Mouse (Mus musculus): ENCODE results near the gene Ttc23l. TPM values are rescaled to one million over a fixed set of nuclear protein-coding genes. Genes with fewer than 3 reads are reported as not detected.

Ttc23l gene
- total and polyA plus RNA-seq, 3 experiments, result not detected

DNA sequence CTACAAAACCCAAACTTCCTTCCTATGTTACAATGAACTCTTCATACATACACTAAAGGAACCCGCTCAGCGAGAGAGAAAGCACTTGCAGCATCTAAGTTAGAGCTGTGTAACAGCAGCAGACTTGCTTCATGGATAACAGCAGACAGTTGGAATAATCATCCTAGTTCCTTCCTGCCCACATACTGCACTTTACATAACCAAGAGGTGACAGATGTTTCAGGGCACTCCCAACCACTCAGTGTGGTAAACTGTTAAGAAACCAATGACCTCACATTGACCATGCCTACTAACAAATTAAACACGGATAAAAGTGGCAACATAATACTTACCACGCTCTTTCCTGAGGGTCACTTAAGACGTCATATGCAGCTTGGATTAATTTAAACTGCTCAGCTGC lies 94.9 kb downstream of the Ttc23l start:
- H3K27ac ChIP-seq (ENCODE audit: control insufficient read depth, low read depth, low read length), result no peak overlapping the region
- peaks cover 0 to under 1% of the 10 kb centered on the region in 2 experiments; a peak in 1 of 4 replicates for H3K4me1 ChIP-seq (ENCODE audit: control insufficient read depth in 1 of 2, insufficient read depth in 2 of 2, low read length in 2 of 2)
- no peak overlapping the region for H3K4me3 ChIP-seq (ENCODE audit: control insufficient read depth in 1 of 2, insufficient read depth in 1 of 2, low read depth in 2 of 2, low read length in 2 of 2)
- no peaks in the 10 kb centered on the region for H3K27me3 ChIP-seq (ENCODE audit: control insufficient read depth in 1 of 2, insufficient read depth in 2 of 2, low read length in 2 of 2)
- peaks cover 2 to 18% of the 10 kb centered on the region in 2 experiments; a peak in 3 of 4 replicates for H3K36me3 ChIP-seq (ENCODE audit: control insufficient read depth in 1 of 2, insufficient read depth in 2 of 2, low read length in 2 of 2)
- no peak for TF ChIP-seq ZNF384 (IDR thresholded peaks at IDR 0.05; ENCODE audit: low read depth, low read length)
- TF ChIP-seq SMC3 (IDR thresholded peaks at IDR 0.05; ENCODE audit: low read depth, low read length), result no peak
- no peak for DNase-seq (ENCODE audit: low read depth, low spot score)
- no peaks in the 10 kb centered on the region for H3K9me3 ChIP-seq (replicated peaks; ENCODE audit: insufficient read depth, low read length)
- H3K79me2 ChIP-seq (ENCODE audit: control insufficient read depth, insufficient read depth, low read length, poor library complexity), result peaks cover 19% of the 10 kb centered on the region
- H3K9ac ChIP-seq (ENCODE audit: control insufficient read depth, low read depth, low read length, poor library complexity, severe bottlenecking), result no peak overlapping the region

DNA sequence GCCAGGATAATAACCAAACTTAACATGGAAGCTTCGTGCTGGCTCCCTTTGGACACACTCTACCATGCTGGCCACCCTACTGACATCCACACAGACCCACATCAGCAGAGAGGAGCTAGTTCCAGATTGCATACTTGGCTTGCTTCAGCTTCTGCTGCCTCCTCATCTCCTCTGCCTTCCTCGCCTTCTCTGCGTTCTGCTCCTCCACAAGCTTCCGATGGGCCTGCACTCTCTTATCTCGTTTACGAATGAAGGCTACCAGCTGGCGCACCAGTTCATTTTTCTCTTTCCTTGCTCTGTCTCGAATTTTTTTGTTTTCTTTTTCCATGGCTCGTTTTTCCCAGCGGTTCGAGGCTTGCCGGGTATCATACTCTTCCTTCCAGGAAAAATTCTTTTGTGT lies 97.5 kb downstream of the Ttc23l start:
- peaks cover 3% of the 10 kb centered on the region; the same call in 1 of the 2 replicates for H3K79me2 ChIP-seq (ENCODE audit: control insufficient read depth, insufficient read depth, low read length, poor library complexity)
- TF ChIP-seq MAX (IDR thresholded peaks at IDR 0.05; ENCODE audit: low read length) (no peak), USF1 (IDR thresholded peaks at IDR 0.05; ENCODE audit: low read depth, low read length) (no peak), POLR2AphosphoS2 (IDR thresholded peaks at IDR 0.05; ENCODE audit: low read length) (no peak), CHD1 (IDR thresholded peaks at IDR 0.05; ENCODE audit: low read depth, low read length) (no peak), GABPA (IDR thresholded peaks at IDR 0.05; ENCODE audit: low read depth, low read length) (no peak), ETS1 (IDR thresholded peaks at IDR 0.05; ENCODE audit: low read depth, low read length) (no peak), GATA1 (IDR thresholded peaks at IDR 0.05; ENCODE audit: low read depth, low read length) (no peak), POLR2A (IDR thresholded peaks at IDR 0.05; ENCODE audit: control insufficient read depth in 1 of 2, insufficient read depth in 1 of 2, low read depth in 1 of 2, low read length in 2 of 2, poor library complexity in 1 of 2) (no peak), CHD2 (IDR thresholded peaks at IDR 0.05; ENCODE audit: low read length) (no peak)
- no peaks in the 10 kb centered on the region for H3K9me3 ChIP-seq (replicated peaks; ENCODE audit: insufficient read depth, low read length)
- H3K4me3 ChIP-seq (ENCODE audit: control insufficient read depth in 1 of 2, insufficient read depth in 1 of 2, low read depth in 2 of 2, low read length in 2 of 2), result no peak overlapping the region
- H3K36me3 ChIP-seq (ENCODE audit: control insufficient read depth in 1 of 2, insufficient read depth in 2 of 2, low read length in 2 of 2), result peaks cover 0 to 21% of the 10 kb centered on the region in 2 experiments; a peak in 2 of 4 replicates
- DNase-seq (ENCODE audit: low read depth, low spot score), result no peak
- no peaks in the 10 kb centered on the region for H3K4me1 ChIP-seq (ENCODE audit: control insufficient read depth in 1 of 2, insufficient read depth in 2 of 2, low read length in 2 of 2)
- H3K27me3 ChIP-seq (ENCODE audit: control insufficient read depth in 1 of 2, insufficient read depth in 2 of 2, low read length in 2 of 2), result no peaks in the 10 kb centered on the region
- H3K9ac ChIP-seq (ENCODE audit: control insufficient read depth, low read depth, low read length, poor library complexity, severe bottlenecking), result no peak overlapping the region
- no peak overlapping the region for H3K27ac ChIP-seq (ENCODE audit: control insufficient read depth, low read depth, low read length)

Other genes starting within 250 kb of the Ttc23l start
- gene Gm21973, start 233.3 kb downstream of the Ttc23l start, total RNA-seq (2012; rRNA removed), result not detected in 2 replicates
- not detected for gene Gm21973, start 233.3 kb downstream of the Ttc23l start, polyA plus RNA-seq (2012; ENCODE audit: insufficient read depth in 1 of 2, insufficient read length in 2 of 2, low read depth in 1 of 2, low replicate concordance in 2 of 2, missing spikeins in 1 of 2)
- gene Agxt2, start 200.1 kb downstream of the Ttc23l start, total RNA-seq (2012; rRNA removed), result not detected in 2 replicates
- not detected for gene Agxt2, start 200.1 kb downstream of the Ttc23l start, polyA plus RNA-seq (2012; ENCODE audit: insufficient read depth in 1 of 2, insufficient read length in 2 of 2, low read depth in 1 of 2, low replicate concordance in 2 of 2, missing spikeins in 1 of 2)
- gene Dnajc21, start 88.2 kb downstream of the Ttc23l start, total RNA-seq (2012; rRNA removed), result 40.8 and 44.0 TPM in 2 replicates
- gene Dnajc21, start 88.2 kb downstream of the Ttc23l start, polyA plus RNA-seq (2012; ENCODE audit: insufficient read depth in 1 of 2, insufficient read length in 2 of 2, low read depth in 1 of 2, low replicate concordance in 2 of 2, missing spikeins in 1 of 2), result 100 to 1,000 TPM in 1 of 2 experiments, 10 to 100 TPM in 1; 83.6 to 136 TPM
- gene Brix1, start 72.7 kb downstream of the Ttc23l start, total RNA-seq (2012; rRNA removed), result 57.5 and 66.6 TPM in 2 replicates
- gene Brix1, start 72.7 kb downstream of the Ttc23l start, polyA plus RNA-seq (2012; ENCODE audit: insufficient read depth in 1 of 2, insufficient read length in 2 of 2, low read depth in 1 of 2, low replicate concordance in 2 of 2, missing spikeins in 1 of 2), result 100 to 1,000 TPM in 1 of 2 experiments, 10 to 100 TPM in 1; 72.9 to 319 TPM
- gene Rad1, start 72.7 kb downstream of the Ttc23l start, total RNA-seq (2012; rRNA removed), result 45.7 and 47.0 TPM in 2 replicates
- gene Rad1, start 72.7 kb downstream of the Ttc23l start, polyA plus RNA-seq (2012; ENCODE audit: insufficient read depth in 1 of 2, insufficient read length in 2 of 2, low read depth in 1 of 2, low replicate concordance in 2 of 2, missing spikeins in 1 of 2), result 10 to 100 TPM in 1 of 2 experiments, not detected in 1; 34.6 TPM
- gene Rai14, start 156.0 kb upstream of the Ttc23l start, total RNA-seq (2012; rRNA removed), result not detected in 2 replicates
- not detected for gene Rai14, start 156.0 kb upstream of the Ttc23l start, polyA plus RNA-seq (2012; ENCODE audit: insufficient read depth in 1 of 2, insufficient read length in 2 of 2, low read depth in 1 of 2, low replicate concordance in 2 of 2, missing spikeins in 1 of 2)

Measured in MEL (cell line).